Mouse (Mus musculus) common myeloid progenitor, adult 5-6 weeks (primary cell): Measurements from ENCODE around the gene Gm28305. TPM values are rescaled to one million over a fixed set of nuclear protein-coding genes. Genes with fewer than 3 reads are reported as not detected.

Experiments used
- ATAC-seq: replicated peaks from 2 replicates; pipeline ENCODE4 v1.8.0; 2016; ENCODE audit warnings: low read depth, mild to moderate bottlenecking, moderate TSS enrichment, inconsistent platforms; ENCODE audit not compliant: poor library complexity, severe bottlenecking
- total RNA-seq: library from RNA; stranded (forward); fragments of 200-1000, 187-1606 nt; gene quantifications from 2 replicates; pipeline ENCODE4 v1.2.3, GENCODE M21; 2017

Gene Gm28305
- total RNA-seq, 1 experiment from 2014 or later, result not detected

DNA sequence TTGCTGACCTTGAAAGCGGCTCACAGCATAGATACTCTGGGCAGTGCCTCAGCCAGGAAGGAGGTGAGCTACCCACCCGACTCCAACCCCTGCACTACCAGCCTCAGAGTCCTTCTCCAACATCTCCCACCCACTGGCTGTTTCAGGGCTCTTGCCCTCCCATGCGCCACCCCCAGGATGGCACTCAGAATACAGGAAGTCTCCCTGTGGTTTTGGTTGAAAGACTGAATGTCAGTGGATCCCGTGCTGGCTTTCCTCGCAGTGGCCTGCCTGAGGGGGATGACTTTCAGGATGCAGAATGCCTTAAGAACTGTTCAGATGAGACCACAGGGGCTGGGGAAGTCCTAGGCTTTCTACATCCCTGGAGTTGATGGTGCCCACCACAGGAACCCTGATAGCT, 82.6 kb downstream of the Gm28305 start:
- peak; percentile 56 for ATAC-seq

DNA sequence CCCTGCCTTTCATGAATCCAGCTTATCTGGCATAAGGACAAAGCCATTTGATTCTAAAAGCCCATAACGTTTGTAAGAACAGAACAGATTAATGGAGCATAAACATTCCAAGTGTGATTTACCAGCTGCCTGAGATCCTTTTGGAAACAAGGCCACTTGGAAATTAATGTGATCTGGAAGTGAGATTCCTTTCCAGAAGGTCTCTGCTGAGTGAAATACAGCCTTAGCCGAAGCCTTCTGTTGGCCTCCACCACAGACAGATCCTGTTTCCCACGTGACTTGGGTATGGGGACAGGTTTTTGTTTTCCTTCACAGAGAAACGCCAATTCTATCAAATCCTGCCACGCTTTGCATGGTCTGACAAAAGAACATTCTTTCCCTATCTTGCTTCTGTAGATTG, 83.2 kb downstream of the Gm28305 start:
- ATAC-seq, result no peak

Other genes with a start within 250 kb of the Gm28305 start
- gene Nphp3, start 38.1 kb upstream of the Gm28305 start, total RNA-seq, result 5.1 and 8.3 TPM in 2 replicates
- 30.9 and 33.1 TPM in 2 replicates for gene Uba5, start 22.5 kb downstream of the Gm28305 start, total RNA-seq
- gene Acad11, start 22.7 kb downstream of the Gm28305 start, total RNA-seq, result 15.0 and 16.2 TPM in 2 replicates
- gene Ackr4, start 86.3 kb downstream of the Gm28305 start, total RNA-seq, result 0.10 and 0.32 TPM in 2 replicates
- gene Dnajc13, start 222.3 kb downstream of the Gm28305 start, total RNA-seq, result 42.0 and 48.6 TPM in 2 replicates